Mouse (Mus musculus): Measurements from ENCODE around the gene Vegfa. TPM values are rescaled to one million over a fixed set of nuclear protein-coding genes. Genes with fewer than 3 reads are reported as not detected.
A peak's percentile ranks its signal among the peaks of the same experiment; 100 is the strongest.

Vegfa gene
- polyA plus RNA-seq, 1 experiment from 2014 or later, result 6.8 TPM

GRCm38 (mm10) chr17:45973214-45973613, 59.0 kb downstream of the Vegfa start:
- WGBS, result 70% methylated on average over 7 of the region's 7 CpGs
- peak; percentile 75 for ATAC-seq (ENCODE audit: insufficient number of reproducible peaks, insufficient read depth, low FRiP score, low read depth)
- no peaks in the 10 kb centered on the region for H3K36me3 ChIP-seq (ENCODE audit: control insufficient read depth, insufficient read depth, low read length)
- peaks cover 15% of the 10 kb centered on the region for H3K4me1 ChIP-seq (ENCODE audit: control insufficient read depth, insufficient read depth, low read length)
- peak overlapping the region; percentile 67; the same call in 1 of the 2 replicates for H3K27ac ChIP-seq (ENCODE audit: low read length)
- no peak overlapping the region for H3K9ac ChIP-seq (replicated peaks; ENCODE audit: low read depth, low read length)
- H3K4me3 ChIP-seq (ENCODE audit: low read depth, low read length), result no peak overlapping the region
- H3K4me2 ChIP-seq (replicated peaks; ENCODE audit: low read depth, low read length), result no peak overlapping the region
- H3K9me3 ChIP-seq (ENCODE audit: control insufficient read depth, low read depth, low read length), result no peaks in the 10 kb centered on the region; the same call in 1 of the 2 replicates
- no peaks in the 10 kb centered on the region for H3K27me3 ChIP-seq (ENCODE audit: control insufficient read depth, insufficient read depth, low read length)

- Histone ChIP-seq H3K27ac (ENCODE audit: low read length) (peak overlapping the region; percentile 67; the same call in 1 of the 2 replicates), H3K36me3 (ENCODE audit: control insufficient read depth, insufficient read depth, low read length) (no peaks in the 10 kb centered on the region), H3K4me2 (replicated peaks; ENCODE audit: low read depth, low read length) (no peak overlapping the region), H3K4me3 (ENCODE audit: low read depth, low read length) (no peak overlapping the region), H3K27me3 (ENCODE audit: control insufficient read depth, insufficient read depth, low read length) (no peaks in the 10 kb centered on the region), H3K9ac (replicated peaks; ENCODE audit: low read depth, low read length) (no peak overlapping the region), H3K4me1 (ENCODE audit: control insufficient read depth, insufficient read depth, low read length) (peaks cover 15% of the 10 kb centered on the region), H3K9me3 (ENCODE audit: control insufficient read depth, low read depth, low read length) (no peaks in the 10 kb centered on the region; the same call in 1 of the 2 replicates)
- no peak for ATAC-seq (ENCODE audit: insufficient number of reproducible peaks, insufficient read depth, low FRiP score, low read depth)
- 68% methylated on average over 7 of the region's 7 CpGs for WGBS
Measured at GRCm38 (mm10) chr17:45972405-45972804, 59.8 kb downstream of the Vegfa start.

- 84% methylated on average over 6 of the region's 6 CpGs for WGBS
- no peak for ATAC-seq (ENCODE audit: insufficient number of reproducible peaks, insufficient read depth, low FRiP score, low read depth)
- Histone ChIP-seq H3K27me3 (ENCODE audit: control insufficient read depth, insufficient read depth, low read length) (no peaks in the 10 kb centered on the region), H3K9ac (replicated peaks; ENCODE audit: low read depth, low read length) (no peak overlapping the region), H3K4me2 (replicated peaks; ENCODE audit: low read depth, low read length) (no peak overlapping the region), H3K9me3 (ENCODE audit: control insufficient read depth, low read depth, low read length) (no peaks in the 10 kb centered on the region; the same call in 1 of the 2 replicates), H3K36me3 (ENCODE audit: control insufficient read depth, insufficient read depth, low read length) (no peaks in the 10 kb centered on the region), H3K27ac (ENCODE audit: low read length) (peak overlapping the region; percentile 48; the same call in 1 of the 2 replicates), H3K4me3 (ENCODE audit: low read depth, low read length) (no peak overlapping the region), H3K4me1 (ENCODE audit: control insufficient read depth, insufficient read depth, low read length) (peaks cover 15% of the 10 kb centered on the region)
Measured at GRCm38 (mm10) chr17:45971800-45972199, 60.4 kb downstream of the Vegfa start.

- no peak for ATAC-seq (ENCODE audit: insufficient number of reproducible peaks, insufficient read depth, low FRiP score, low read depth)
- 65% methylated on average over 17 of the region's 17 CpGs for WGBS
- no peaks in the 10 kb centered on the region for H3K27me3 ChIP-seq (ENCODE audit: control insufficient read depth, insufficient read depth, low read length)
- no peaks in the 10 kb centered on the region; the same call in 1 of the 2 replicates for H3K9me3 ChIP-seq (ENCODE audit: control insufficient read depth, low read depth, low read length)
- H3K27ac ChIP-seq (ENCODE audit: low read length), result no peak overlapping the region
- H3K9ac ChIP-seq (replicated peaks; ENCODE audit: low read depth, low read length), result no peak overlapping the region
- H3K4me2 ChIP-seq (replicated peaks; ENCODE audit: low read depth, low read length), result no peak overlapping the region
- no peak overlapping the region for H3K4me3 ChIP-seq (ENCODE audit: low read depth, low read length)
- peaks cover 15% of the 10 kb centered on the region for H3K4me1 ChIP-seq (ENCODE audit: control insufficient read depth, insufficient read depth, low read length)
- no peaks in the 10 kb centered on the region for H3K36me3 ChIP-seq (ENCODE audit: control insufficient read depth, insufficient read depth, low read length)
Measured at GRCm38 (mm10) chr17:45970741-45971550, 61.2 kb downstream of the Vegfa start.

GRCm38 (mm10) chr17:45969596-45969995, 62.6 kb downstream of the Vegfa start:
- no peak for ATAC-seq (ENCODE audit: insufficient number of reproducible peaks, insufficient read depth, low FRiP score, low read depth)
- no peaks in the 10 kb centered on the region; the same call in 1 of the 2 replicates for H3K9me3 ChIP-seq (ENCODE audit: control insufficient read depth, low read depth, low read length)
- no peak overlapping the region for H3K27ac ChIP-seq (ENCODE audit: low read length)
- 58% methylated on average over 8 of the region's 8 CpGs for WGBS
- H3K27me3 ChIP-seq (ENCODE audit: control insufficient read depth, insufficient read depth, low read length), result no peaks in the 10 kb centered on the region
- H3K36me3 ChIP-seq (ENCODE audit: control insufficient read depth, insufficient read depth, low read length), result no peaks in the 10 kb centered on the region
- peaks cover 22% of the 10 kb centered on the region for H3K4me1 ChIP-seq (ENCODE audit: control insufficient read depth, insufficient read depth, low read length)
- no peak overlapping the region for H3K4me3 ChIP-seq (ENCODE audit: low read depth, low read length)
- H3K9ac ChIP-seq (replicated peaks; ENCODE audit: low read depth, low read length), result no peak overlapping the region
- H3K4me2 ChIP-seq (replicated peaks; ENCODE audit: low read depth, low read length), result no peak overlapping the region

- 82% methylated on average over 11 of the region's 11 CpGs for WGBS
- peaks cover 17% of the 10 kb centered on the region for H3K4me1 ChIP-seq (ENCODE audit: control insufficient read depth, insufficient read depth, low read length)
- no peaks in the 10 kb centered on the region for H3K9me3 ChIP-seq (ENCODE audit: control insufficient read depth, low read depth, low read length)
- H3K27me3 ChIP-seq (ENCODE audit: control insufficient read depth, insufficient read depth, low read length), result no peaks in the 10 kb centered on the region
- no peak for ATAC-seq (ENCODE audit: insufficient number of reproducible peaks, insufficient read depth, low FRiP score, low read depth)
- no peak overlapping the region for H3K9ac ChIP-seq (replicated peaks; ENCODE audit: low read depth, low read length)
- H3K4me3 ChIP-seq (ENCODE audit: low read depth, low read length), result no peak overlapping the region
- no peak overlapping the region for H3K27ac ChIP-seq (ENCODE audit: low read length)
- no peaks in the 10 kb centered on the region for H3K36me3 ChIP-seq (ENCODE audit: control insufficient read depth, insufficient read depth, low read length)
- H3K4me2 ChIP-seq (replicated peaks; ENCODE audit: low read depth, low read length), result no peak overlapping the region
Measured at GRCm38 (mm10) chr17:45968341-45968740, 63.8 kb downstream of the Vegfa start.

Other genes starting within 250 kb of the Vegfa start
- 132 and 141 TPM in 2 replicates for gene Mrps18a, start 78.6 kb upstream of the Vegfa start, polyA plus RNA-seq (2014; fragmentation: Nextera tagmentation; extraction: Ambion mirVana)
- gene Rsph9, start 111.8 kb upstream of the Vegfa start, polyA plus RNA-seq (2014; fragmentation: Nextera tagmentation; extraction: Ambion mirVana), result 13.1 and 15.8 TPM in 2 replicates
- 32.2 and 35.3 TPM in 2 replicates for gene Mad2l1bp, start 121.2 kb upstream of the Vegfa start, polyA plus RNA-seq (2014; fragmentation: Nextera tagmentation; extraction: Ambion mirVana)
- gene Gtpbp2, start 128.7 kb upstream of the Vegfa start, polyA plus RNA-seq (2014; fragmentation: Nextera tagmentation; extraction: Ambion mirVana), result 33.0 and 36.3 TPM in 2 replicates
- gene Polh, start 170.3 kb upstream of the Vegfa start, polyA plus RNA-seq (2014; fragmentation: Nextera tagmentation; extraction: Ambion mirVana), result 14.3 and 14.7 TPM in 2 replicates
- gene Xpo5, start 170.4 kb upstream of the Vegfa start, polyA plus RNA-seq (2014; fragmentation: Nextera tagmentation; extraction: Ambion mirVana), result 47.9 and 48.4 TPM in 2 replicates
- gene Polr1c, start 215.7 kb upstream of the Vegfa start, polyA plus RNA-seq (2014; fragmentation: Nextera tagmentation; extraction: Ambion mirVana), result 86.8 and 87.9 TPM in 2 replicates
- 104 and 106 TPM in 2 replicates for gene Yipf3, start 215.7 kb upstream of the Vegfa start, polyA plus RNA-seq (2014; fragmentation: Nextera tagmentation; extraction: Ambion mirVana)
- gene Lrrc73, start 221.2 kb upstream of the Vegfa start, polyA plus RNA-seq (2014; fragmentation: Nextera tagmentation; extraction: Ambion mirVana), result 0.55 and 0.85 TPM in 2 replicates

Measured in stomach, embryonic 14.5 days (tissue).